Mouse (Mus musculus): ENCODE measurements around the gene Ddx39.

GRCm38 (mm10) chr8:83715031-83715690 lies at the start of gene Ddx39:
- no peak for TF ChIP-seq CTCF (IDR thresholded peaks at IDR 0.05; ENCODE audit: insufficient read depth, low read depth, low read length)
- TF ChIP-seq POLR2A (IDR thresholded peaks at IDR 0.05; ENCODE audit: insufficient read depth, low read depth, low read length), result peak; percentile 88

Data from olfactory bulb, adult 2 months (tissue).